Mouse (Mus musculus): Measurements from ENCODE around the gene Prkar1b. TPM values are rescaled to one million over a fixed set of nuclear protein-coding genes. Genes with fewer than 3 reads are reported as not detected.

Prkar1b gene
- polyA plus RNA-seq, 1 experiment, result 1.0 TPM

DNA sequence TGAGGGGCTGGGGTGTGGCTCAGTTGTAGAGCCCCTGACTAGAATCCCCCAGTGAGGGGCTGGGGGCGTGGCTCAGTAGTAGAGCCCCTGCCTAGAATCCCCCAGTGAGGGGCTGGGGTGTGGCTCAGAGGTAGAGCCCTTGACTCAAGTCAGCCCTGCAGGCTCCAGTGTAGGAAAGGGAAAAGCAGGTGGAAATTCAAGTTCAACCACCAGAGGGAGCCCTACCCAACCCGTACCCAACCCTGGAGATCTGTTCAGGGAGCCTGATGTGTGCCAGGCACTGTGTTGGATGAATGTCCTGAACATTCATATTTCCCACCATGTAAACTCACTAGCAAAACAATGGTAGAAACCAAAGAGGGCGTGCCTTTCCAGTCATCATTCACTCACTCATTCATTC, 74.7 kb downstream of the Prkar1b start:
- Histone ChIP-seq H3K27ac (replicated peaks; ENCODE audit: low read depth, low read length) (no peak overlapping the region), H3K4me3 (ENCODE audit: insufficient read depth, low read depth, low read length) (no peak overlapping the region), H3K4me1 (ENCODE audit: control insufficient read depth, insufficient read depth, insufficient read length, low read length) (no peaks in the 10 kb centered on the region)

- Histone ChIP-seq H3K4me3 (ENCODE audit: insufficient read depth, low read depth, low read length) (no peak overlapping the region), H3K27ac (replicated peaks; ENCODE audit: low read depth, low read length) (no peak overlapping the region), H3K4me1 (ENCODE audit: control insufficient read depth, insufficient read depth, insufficient read length, low read length) (no peaks in the 10 kb centered on the region)
These were observed 75.8 kb downstream of the Prkar1b start for GRCm38 (mm10) chr5:139073977-139074376.

DNA sequence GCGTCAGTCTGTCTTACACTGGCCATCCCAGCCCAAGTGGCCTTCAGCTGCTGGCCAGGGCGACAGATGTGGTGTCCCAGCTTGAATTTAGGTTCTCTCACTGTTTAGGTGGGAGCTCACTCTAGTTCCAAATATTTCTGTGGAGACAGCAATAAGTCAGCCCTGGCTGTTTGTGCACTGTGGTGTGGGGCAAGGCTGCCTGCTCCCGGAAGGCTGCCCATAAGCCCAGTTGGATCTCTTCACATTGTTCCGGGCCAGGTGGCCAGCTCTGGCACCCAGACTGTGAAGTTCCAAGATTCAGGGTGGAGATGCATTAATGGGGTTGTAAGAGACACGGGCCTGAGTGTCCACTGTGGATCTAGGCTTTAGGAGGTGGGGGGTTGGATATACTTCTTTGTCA, 76.9 kb downstream of the Prkar1b start:
- no peaks in the 10 kb centered on the region for H3K4me1 ChIP-seq (ENCODE audit: control insufficient read depth, insufficient read depth, insufficient read length, low read length)

DNA sequence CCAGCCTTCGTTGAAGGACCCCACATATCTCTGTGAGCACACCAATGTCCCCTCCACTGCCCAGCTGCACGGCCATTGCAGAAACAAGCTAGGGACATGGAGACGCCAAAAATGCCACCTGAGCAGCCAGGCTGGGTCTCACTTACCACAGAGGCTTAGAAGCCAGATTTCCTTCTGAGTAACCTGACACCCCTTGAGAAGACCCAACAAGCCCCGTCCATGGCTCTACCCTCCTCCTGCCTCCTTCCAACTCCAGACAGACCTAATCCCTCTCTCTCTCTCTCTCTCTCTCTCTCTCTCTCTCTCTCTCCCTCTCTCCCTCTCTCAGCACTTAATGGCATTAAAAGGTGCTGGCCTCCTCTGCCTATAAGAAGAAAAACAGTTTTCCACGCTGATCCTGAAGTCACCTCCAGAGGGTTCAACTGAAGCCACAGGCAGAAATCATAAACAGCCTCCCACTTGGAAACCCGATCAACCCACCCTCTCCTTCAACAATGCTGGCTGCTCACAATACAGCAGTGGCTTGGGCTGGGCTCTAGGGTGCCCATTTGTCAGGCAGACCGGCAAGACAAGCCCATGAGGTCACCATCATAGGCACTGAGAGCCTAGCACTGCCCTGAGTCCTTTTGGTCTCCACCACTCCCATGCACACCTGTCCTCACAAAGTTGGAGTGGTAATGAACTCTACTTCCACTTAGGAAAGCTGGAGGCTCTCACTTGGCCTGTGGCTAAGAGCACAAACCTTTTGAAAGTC, 82.8 kb downstream of the Prkar1b start:
- Histone ChIP-seq H3K4me3 (ENCODE audit: insufficient read depth, low read depth, low read length) (no peak overlapping the region), H3K4me1 (ENCODE audit: control insufficient read depth, insufficient read depth, insufficient read length, low read length) (no peaks in the 10 kb centered on the region), H3K27ac (replicated peaks; ENCODE audit: low read depth, low read length) (no peak overlapping the region)

More for the DNA sequence above, 76.9 kb downstream of the Prkar1b start:
- Histone ChIP-seq H3K4me3 (ENCODE audit: insufficient read depth, low read depth, low read length) (no peak overlapping the region), H3K27ac (replicated peaks; ENCODE audit: low read depth, low read length) (no peak overlapping the region)

DNA sequence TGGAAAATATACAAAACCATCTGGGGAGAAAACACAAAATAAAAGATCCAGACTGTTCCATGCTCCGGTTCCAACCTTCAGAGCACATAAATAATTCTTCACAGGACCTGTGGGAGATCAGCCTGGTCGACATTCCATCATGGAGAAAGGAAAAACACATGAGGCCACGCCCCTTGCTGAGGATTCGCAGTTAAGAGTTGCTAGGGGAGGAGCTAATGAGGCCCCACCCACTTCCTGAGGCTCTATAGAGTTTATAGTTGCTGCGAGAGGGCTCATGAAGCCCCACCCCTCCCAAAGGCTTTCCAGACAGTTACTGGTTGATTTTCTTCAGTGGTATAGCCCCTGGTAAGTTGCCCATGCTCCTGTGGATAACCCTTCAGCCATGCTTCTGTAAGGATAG, 85.2 kb downstream of the Prkar1b start:
- no peak overlapping the region for H3K4me3 ChIP-seq (ENCODE audit: insufficient read depth, low read depth, low read length)
- H3K27ac ChIP-seq (replicated peaks; ENCODE audit: low read depth, low read length), result no peak overlapping the region

GRCm38 (mm10) chr5:139061680-139062079, 88.1 kb downstream of the Prkar1b start:
- no peaks in the 10 kb centered on the region for H3K4me1 ChIP-seq (ENCODE audit: control insufficient read depth, insufficient read depth, insufficient read length, low read length)
- no peak overlapping the region for H3K27ac ChIP-seq (replicated peaks; ENCODE audit: low read depth, low read length)
- H3K4me3 ChIP-seq (ENCODE audit: insufficient read depth, low read depth, low read length), result no peak overlapping the region

More for the DNA sequence above, 85.2 kb downstream of the Prkar1b start:
- H3K4me1 ChIP-seq (ENCODE audit: control insufficient read depth, insufficient read depth, insufficient read length, low read length), result no peaks in the 10 kb centered on the region

DNA sequence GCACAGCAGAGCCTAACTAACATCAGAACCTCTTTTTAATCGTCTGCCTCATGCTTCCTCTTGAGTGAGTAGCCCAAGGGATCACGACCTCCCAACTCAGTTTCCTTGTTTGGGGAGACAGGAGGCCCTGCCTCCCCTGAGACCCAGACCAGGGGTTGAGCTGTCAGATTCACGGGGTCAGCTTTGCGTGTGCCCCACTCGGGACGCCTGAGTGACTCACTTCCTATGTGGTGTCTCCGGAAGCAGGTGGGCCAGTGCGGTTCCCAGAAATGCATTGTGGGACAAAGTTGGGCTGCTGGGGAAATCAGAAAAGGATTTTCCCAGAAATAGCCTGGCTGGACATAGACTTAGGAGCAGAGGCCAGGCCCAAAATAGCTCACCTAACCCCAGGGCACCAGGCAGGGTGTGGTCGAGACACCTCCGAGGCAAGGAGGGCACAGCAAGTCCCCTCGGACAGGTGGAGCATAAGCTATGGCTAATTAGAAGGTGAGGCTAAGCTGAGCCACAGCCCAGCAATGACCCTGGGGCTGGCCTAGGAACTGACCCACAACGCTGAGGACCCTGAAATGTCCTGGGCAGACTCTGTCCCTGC, 89.2 kb downstream of the Prkar1b start:
- Histone ChIP-seq H3K27ac (replicated peaks; ENCODE audit: low read depth, low read length) (no peak overlapping the region), H3K4me3 (ENCODE audit: insufficient read depth, low read depth, low read length) (no peak overlapping the region), H3K4me1 (ENCODE audit: control insufficient read depth, insufficient read depth, insufficient read length, low read length) (no peaks in the 10 kb centered on the region)

DNA sequence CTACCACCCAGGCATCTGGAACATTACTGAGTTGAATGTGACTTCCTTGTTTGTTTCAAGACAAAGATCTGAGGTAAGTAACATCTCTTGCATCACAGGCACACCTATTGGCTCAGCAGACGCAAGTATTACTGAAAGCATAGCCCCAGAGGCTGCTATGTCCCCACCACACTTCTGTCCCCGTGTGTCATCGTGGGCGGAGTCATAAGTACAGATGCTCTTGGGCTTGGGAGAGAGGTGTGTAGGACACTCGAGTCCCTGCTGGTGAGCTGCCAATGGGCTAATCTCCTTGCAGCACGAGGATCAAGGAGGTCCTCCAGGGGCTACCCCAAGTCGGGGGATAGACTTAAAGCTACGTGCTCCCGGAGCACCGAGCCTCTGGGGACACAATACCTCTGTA, 96.6 kb downstream of the Prkar1b start:
- H3K27ac ChIP-seq (replicated peaks; ENCODE audit: low read depth, low read length), result no peak overlapping the region
- H3K4me3 ChIP-seq (ENCODE audit: insufficient read depth, low read depth, low read length), result no peak overlapping the region
- no peaks in the 10 kb centered on the region for H3K4me1 ChIP-seq (ENCODE audit: control insufficient read depth, insufficient read depth, insufficient read length, low read length)

DNA sequence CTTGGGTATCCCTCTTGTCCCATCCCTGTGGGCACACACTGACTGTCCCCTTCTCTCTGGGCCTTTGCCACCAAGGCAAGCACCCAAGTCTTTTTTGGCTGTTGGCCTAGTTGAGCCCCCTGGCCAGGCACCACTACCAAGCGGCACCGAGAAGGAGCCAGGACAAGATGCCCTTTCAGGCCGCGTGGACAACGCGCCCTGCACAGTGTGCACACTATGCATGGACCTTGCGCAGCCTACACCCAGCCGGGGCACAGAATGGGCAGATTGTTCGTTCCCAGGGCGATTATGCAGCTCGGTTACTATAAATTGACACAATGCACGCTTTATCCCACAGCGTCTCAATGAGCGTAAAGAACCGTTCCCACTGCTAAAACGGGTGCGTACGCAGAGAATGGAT, 98.5 kb downstream of the Prkar1b start:
- no peak overlapping the region for H3K27ac ChIP-seq (replicated peaks; ENCODE audit: low read depth, low read length)
- no peaks in the 10 kb centered on the region for H3K4me1 ChIP-seq (ENCODE audit: control insufficient read depth, insufficient read depth, insufficient read length, low read length)
- H3K4me3 ChIP-seq (ENCODE audit: insufficient read depth, low read depth, low read length), result no peak overlapping the region

DNA sequence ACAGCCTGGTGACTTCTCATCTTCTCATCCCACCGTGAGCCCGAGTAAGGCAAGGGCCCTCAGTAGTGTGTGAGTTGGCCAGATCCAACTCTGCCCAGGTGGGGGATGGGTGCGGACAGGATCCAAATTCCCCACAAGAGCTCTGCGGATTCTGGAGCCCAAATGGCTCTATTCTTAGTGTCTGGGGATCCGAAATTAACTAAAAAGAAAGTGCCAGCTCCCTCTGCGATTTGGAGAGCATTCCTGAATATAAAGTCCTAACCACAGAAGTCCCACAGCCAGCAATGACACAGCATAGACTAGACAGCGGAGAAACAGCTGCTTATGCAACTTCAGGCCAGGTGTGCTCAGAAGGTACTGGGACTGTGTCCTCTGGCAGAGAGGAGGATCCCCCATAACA, 100.4 kb downstream of the Prkar1b start:
- Histone ChIP-seq H3K4me1 (ENCODE audit: control insufficient read depth, insufficient read depth, insufficient read length, low read length) (no peaks in the 10 kb centered on the region), H3K27ac (replicated peaks; ENCODE audit: low read depth, low read length) (no peak overlapping the region), H3K4me3 (ENCODE audit: insufficient read depth, low read depth, low read length) (no peak overlapping the region)

GRCm38 (mm10) chr5:139047171-139047570, 102.6 kb downstream of the Prkar1b start:
- no peaks in the 10 kb centered on the region for H3K4me1 ChIP-seq (ENCODE audit: control insufficient read depth, insufficient read depth, insufficient read length, low read length)

DNA sequence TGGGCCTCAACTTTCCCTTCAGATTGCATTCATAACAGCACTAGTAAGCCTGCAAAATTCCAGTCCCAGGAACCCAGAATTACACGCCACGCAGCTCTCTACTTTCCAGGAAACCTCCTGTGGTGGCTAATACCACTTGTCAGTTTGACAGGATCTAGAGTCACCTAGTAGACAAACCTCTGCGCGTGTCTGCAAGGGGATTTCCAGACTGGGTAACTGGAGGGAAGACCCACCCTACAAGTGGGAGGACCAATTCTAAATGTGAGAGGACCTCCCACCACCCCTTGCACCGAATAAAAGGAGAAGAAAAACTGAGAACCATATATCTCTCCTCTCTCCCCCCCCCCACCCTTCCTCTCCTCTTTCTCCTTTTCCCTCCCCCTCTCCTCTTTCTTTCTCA, 103.2 kb downstream of the Prkar1b start:
- Histone ChIP-seq H3K4me3 (ENCODE audit: insufficient read depth, low read depth, low read length) (no peak overlapping the region), H3K27ac (replicated peaks; ENCODE audit: low read depth, low read length) (no peak overlapping the region), H3K4me1 (ENCODE audit: control insufficient read depth, insufficient read depth, insufficient read length, low read length) (no peaks in the 10 kb centered on the region)

More at GRCm38 (mm10) chr5:139047171-139047570, 102.6 kb downstream of the Prkar1b start:
- Histone ChIP-seq H3K27ac (replicated peaks; ENCODE audit: low read depth, low read length) (no peak overlapping the region), H3K4me3 (ENCODE audit: insufficient read depth, low read depth, low read length) (no peak overlapping the region)

DNA sequence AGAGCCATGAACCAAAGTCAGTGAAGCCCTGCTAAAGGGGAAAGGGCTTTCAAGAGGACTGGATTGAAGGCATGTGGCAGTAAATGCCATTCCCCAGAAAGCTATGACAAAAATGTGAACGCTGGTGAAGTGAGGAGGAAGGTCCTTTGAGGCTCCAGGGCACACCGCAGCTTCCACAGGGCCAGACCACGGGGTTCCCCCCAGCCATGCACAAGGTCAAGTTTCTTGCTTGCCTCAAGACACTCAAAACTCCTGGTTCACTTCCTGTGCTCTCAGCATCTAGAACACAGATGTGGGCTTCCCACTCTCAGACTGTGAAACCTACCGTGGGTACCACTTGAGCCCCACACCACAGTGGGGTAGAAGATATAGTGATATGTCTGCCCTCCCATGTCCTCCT, 106.3 kb downstream of the Prkar1b start:
- no peak overlapping the region for H3K27ac ChIP-seq (replicated peaks; ENCODE audit: low read depth, low read length)
- no peak overlapping the region for H3K4me3 ChIP-seq (ENCODE audit: insufficient read depth, low read depth, low read length)
- H3K4me1 ChIP-seq (ENCODE audit: control insufficient read depth, insufficient read depth, insufficient read length, low read length), result no peaks in the 10 kb centered on the region

- H3K27ac ChIP-seq (replicated peaks; ENCODE audit: low read depth, low read length), result no peak overlapping the region
These were observed 107.5 kb downstream of the Prkar1b start for GRCm38 (mm10) chr5:139042299-139042698.

GRCm38 (mm10) chr5:139035171-139035570, 114.6 kb downstream of the Prkar1b start:
- no peak overlapping the region for H3K4me3 ChIP-seq (ENCODE audit: insufficient read depth, low read depth, low read length)
- H3K4me1 ChIP-seq (ENCODE audit: control insufficient read depth, insufficient read depth, insufficient read length, low read length), result peaks cover 6% of the 10 kb centered on the region; the same call in 1 of the 2 replicates
- H3K27ac ChIP-seq (replicated peaks; ENCODE audit: low read depth, low read length), result no peak overlapping the region

More at GRCm38 (mm10) chr5:139042299-139042698, 107.5 kb downstream of the Prkar1b start:
- Histone ChIP-seq H3K4me3 (ENCODE audit: insufficient read depth, low read depth, low read length) (no peak overlapping the region), H3K4me1 (ENCODE audit: control insufficient read depth, insufficient read depth, insufficient read length, low read length) (no peaks in the 10 kb centered on the region)

DNA sequence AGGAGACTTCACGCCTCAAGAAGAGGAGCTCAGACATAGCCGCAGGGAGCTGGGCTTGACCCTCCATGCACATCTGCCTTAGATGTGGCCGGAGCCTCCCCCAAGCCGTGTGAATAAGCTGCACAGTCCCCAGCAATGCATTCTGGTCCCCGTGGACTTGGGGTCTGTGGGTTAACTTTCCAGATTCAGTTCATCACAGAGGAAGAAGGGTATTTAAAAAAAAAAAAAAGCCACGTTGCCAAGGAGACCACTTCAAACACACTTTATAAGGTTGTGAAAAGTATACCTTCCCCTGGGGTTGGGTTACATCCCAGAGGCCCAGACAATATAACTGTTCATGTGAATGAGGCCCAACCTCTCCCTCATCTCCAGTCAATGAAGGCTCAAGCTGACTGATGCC, 115.1 kb downstream of the Prkar1b start:
- H3K27ac ChIP-seq (replicated peaks; ENCODE audit: low read depth, low read length), result no peak overlapping the region
- H3K4me1 ChIP-seq (ENCODE audit: control insufficient read depth, insufficient read depth, insufficient read length, low read length), result peaks cover 6% of the 10 kb centered on the region; the same call in 1 of the 2 replicates
- no peak overlapping the region for H3K4me3 ChIP-seq (ENCODE audit: insufficient read depth, low read depth, low read length)

Data from brown adipose tissue, adult 24 weeks (tissue).